Mouse (Mus musculus) gastrocnemius, adult 18-20 months (tissue): ENCODE data around the gene BC037034. TPM values are rescaled to one million over a fixed set of nuclear protein-coding genes. Genes with fewer than 3 reads are reported as not detected.

Source experiments
- DNase-seq: peaks from one replicate; pipeline ENCODE4 v3.0.0; 2021; ENCODE audit warnings: low spot score
- long read RNA-seq, 2 experiments: library from polyadenylated mRNA; stranded (forward); transcript quantifications; one replicate each; pipeline ENCODE4 v2.0.0; 2021
- total RNA-seq, 2 experiments: library from RNA; stranded (reverse); gene quantifications; 2 replicates each; pipeline ENCODE4 v1.2.3; 2021

BC037034 gene
- 1 to 10 TPM; 2.7 to 3.2 TPM for total RNA-seq
- long read RNA-seq, experiment 1, partial matches to known transcripts = 1 of 3 reads
- long read RNA-seq, experiment 1, other reads (novel, unspliced or antisense) = 1 of 3 reads
- long read RNA-seq, experiment 2, partial matches to known transcripts = 1 of 4 reads
- long read RNA-seq, experiment 2, other reads (novel, unspliced or antisense) = 1 of 4 reads

GRCm38 (mm10) chr5:138263260-138264206 lies at the start of gene BC037034:
Gene BC037034, minus strand, starts transcription at chr5:138264033.
- DNase-seq = peak; percentile 90

DNA sequence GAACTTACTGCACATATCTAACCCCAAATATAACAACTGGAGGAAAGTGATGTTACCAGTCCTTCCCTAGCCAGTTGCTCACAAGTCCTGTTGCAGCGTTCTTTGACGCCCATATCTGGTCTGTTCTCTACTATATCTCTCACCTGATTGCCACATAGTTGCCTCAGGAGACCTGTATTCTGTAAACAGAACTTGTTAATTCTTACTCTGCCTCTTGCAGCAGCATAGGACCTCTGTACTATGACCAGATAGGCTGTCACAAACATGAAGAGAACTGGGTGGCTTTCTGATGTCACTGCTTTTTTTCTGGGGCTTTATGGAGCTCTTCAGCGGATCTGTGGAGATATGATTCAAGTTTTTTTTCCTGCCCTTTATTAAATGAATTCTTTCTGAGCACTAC lies 49.0 kb upstream of the BC037034 start:
- DNase-seq = no peak

- no peak for DNase-seq
These were observed 35.8 kb upstream of the BC037034 start for GRCm38 (mm10) chr5:138299613-138300012.

DNA sequence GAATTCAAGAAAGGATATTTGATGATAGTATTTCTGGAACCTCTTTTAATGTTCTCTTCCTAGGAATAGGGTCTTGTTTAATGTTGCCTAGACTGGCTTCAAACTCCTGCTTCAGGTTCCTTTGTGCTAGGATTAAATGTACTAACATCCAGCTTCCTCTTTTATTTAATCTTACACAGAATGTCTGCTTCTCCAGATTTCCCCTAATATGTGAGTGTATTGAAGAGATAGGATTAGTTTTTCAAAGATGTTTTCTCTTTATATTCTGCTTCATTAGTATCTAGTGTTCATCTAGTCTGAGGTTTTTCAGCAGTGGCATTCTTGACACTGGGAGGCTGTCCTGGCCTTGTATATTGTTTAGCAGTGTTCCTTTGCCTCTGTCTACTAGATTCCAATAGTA lies 30.3 kb upstream of the BC037034 start:
- no peak for DNase-seq

DNA sequence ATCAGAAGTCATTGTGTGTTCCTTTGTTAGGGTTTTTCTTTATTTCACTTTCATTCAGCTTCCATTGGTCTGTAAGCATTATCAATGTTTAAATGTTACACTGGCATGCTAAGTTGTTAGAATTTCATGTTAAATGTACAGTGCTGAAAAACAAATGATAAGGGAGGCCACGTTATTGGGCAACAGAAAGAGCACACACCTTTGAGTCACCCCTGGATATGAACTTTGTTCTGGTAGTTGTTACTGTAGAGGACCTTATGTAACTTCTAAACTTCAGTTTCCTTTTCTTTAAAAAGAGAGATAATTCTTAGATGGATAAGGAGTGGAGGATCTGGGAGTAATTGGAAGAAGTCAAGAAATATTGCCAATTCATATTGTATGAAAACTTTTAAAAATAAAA lies 27.8 kb upstream of the BC037034 start:
- DNase-seq = no peak

DNA sequence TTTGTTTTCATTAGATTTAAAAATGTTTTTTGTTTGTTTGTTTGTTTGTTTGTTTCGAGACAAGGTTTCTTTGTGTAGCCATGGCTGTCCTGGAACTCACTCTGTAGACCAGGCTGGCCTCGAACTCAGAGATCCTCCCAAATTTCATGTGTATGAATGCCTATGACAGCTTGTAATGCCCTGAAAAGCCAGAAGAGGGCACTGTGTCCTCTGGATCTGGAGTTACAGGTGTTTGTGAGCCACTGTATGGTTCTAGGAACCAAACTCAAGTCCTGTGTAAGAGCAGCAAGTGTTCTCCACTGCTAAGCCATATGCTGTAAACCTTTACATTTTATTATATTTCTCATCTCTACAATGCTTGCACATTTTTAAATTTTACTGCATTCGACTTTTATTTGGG lies 24.0 kb upstream of the BC037034 start:
- DNase-seq = no peak

GRCm38 (mm10) chr5:138283540-138283939 lies 19.7 kb upstream of the BC037034 start:
- DNase-seq = no peak

DNA sequence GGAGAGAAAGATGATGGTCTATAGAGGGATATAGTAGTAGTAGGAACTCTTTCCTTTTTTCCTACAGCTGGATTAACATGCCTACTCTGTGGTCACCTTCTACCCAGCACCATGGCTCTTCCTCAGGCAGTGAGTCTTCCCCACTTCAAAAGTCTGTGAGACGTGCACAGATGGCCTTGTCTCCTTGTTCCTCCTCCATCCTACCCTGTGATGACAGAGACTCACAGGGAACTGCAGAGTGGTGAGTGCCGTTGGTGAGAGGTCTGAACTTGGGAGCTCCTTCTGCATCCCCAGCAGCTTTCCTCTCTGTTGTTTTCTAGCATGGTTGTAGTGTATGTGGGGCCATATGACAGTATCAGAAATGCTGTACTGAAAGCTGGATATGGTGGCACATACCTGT lies 18.0 kb upstream of the BC037034 start:
- DNase-seq = no peak

- DNase-seq = no peak
These were observed 17.0 kb upstream of the BC037034 start for GRCm38 (mm10) chr5:138280829-138281228.

DNA sequence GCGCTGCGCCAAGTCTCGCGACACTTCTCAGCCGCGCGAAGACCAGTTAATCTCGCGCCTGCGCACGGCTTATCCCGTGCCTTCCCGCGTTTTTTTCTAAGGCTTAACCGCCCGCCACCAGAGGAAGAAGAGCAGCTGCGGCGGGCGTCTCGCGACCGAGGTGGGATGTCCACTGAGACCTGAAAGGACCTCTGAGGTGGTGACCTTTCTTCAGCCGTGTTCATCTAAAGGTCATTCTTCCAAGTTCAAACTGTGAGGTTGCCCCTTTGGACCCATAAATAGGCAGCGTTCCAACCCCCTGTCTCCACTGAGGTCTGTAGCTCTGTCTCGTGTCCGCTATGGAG lies 16.6 kb upstream of the BC037034 start:
- no peak for DNase-seq

- peak; percentile 63 for DNase-seq
These were observed 16.0 kb upstream of the BC037034 start, which contains the start of the genes Gm43720, Gpc2 and Stag3 for GRCm38 (mm10) chr5:138279585-138280424. Gene Gm43720, minus strand, starts transcription at chr5:138279958. Gene Gpc2, minus strand, starts transcription at chr5:138280005. Gene Stag3, plus strand, starts transcription at chr5:138280240.

DNA sequence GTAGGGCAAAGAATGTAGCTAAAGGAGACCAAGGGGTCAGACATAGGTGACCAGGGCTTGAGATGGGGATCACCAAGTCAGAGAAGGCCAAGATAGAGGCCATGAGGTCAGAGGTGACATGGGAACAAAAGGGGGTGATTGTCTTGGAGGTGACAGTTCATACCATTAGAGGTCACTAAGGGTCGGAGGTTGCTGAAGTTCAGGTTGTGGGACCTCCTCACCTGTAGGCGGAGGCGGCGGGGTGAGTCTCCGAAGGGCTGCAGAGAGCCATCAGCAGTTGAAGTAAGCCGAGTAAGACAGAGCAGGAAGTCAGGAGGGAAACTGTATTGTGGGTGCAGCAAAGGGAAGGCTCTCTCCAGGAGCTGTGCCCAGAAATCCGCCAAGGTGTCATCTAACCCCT lies 14.2 kb upstream of the BC037034 start:
- no peak for DNase-seq

- DNase-seq = no peak
These were observed 11.6 kb upstream of the BC037034 start for GRCm38 (mm10) chr5:138275216-138276050.

DNA sequence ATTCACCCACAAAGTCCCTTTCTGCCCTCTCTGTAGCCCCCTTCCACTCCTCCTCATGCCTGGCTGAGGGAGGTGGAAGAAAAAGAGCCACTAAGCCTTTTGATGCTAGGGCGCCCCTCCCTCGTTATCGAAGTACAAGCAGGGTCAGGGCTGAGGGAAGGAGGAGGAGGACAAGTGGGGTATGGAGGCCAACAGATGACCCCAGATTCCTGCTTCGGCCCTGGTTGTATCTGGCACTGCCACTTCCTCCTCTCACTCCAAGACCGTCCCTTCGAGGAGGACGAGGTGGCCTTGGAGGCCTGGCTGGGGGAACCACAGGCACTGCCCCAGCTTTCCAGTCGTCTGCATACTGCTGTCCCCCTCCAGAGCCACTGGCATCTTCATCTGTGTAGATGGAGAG lies 10.4 kb upstream of the BC037034 start:
- DNase-seq = no peak

GRCm38 (mm10) chr5:138272409-138272923 lies 8.6 kb upstream of the BC037034 start, which contains the start of gene Gal3st4:
Gene Gal3st4, minus strand, starts transcription at chr5:138272840.
- DNase-seq = peak; percentile 46

- no peak for DNase-seq
These were observed 7.4 kb upstream of the BC037034 start for GRCm38 (mm10) chr5:138271232-138271631.

DNA sequence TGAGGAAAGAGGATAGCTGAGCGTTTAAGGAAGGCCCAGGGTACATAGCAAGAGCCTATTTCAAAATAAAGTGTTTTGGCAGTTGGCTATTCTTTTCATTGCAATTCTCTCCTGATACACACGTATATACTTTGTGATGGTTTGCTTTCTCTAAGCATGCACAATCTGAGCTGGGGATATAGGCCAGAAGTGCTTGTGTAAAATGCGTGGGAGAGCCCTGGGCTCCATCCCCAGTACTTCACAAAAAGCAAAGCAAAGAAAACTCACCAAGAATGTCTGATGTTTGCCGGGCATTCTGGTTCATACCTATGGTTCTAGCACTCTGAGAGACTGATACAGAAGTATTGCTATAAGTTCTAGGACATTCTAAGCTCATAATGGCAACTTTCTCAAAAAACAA lies 5.1 kb upstream of the BC037034 start:
- no peak for DNase-seq

- no peak for DNase-seq
These were observed 3.3 kb upstream of the BC037034 start for GRCm38 (mm10) chr5:138267114-138267513.

DNA sequence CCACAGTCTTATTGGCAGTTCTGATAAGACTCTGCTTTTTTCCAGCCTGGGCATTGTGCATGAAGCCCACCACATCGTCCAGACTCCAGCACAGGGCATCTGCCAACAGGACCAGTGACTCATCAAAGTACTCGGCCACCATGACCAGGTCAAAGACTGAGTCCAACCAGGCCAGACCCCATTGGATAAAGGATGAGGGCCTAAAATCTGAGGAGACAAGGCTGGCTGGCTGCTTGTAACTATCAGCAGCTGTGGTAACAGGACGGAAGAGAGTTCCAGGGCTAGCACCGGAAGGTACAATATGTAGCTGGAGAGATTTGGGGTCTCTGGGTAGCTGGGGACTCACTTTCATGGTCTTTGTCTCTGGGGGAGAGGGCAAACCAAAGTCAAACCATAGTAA lies 1.9 kb upstream of the BC037034 start:
- no peak for DNase-seq

- DNase-seq = no peak
These were observed 360 bp upstream of the BC037034 start for GRCm38 (mm10) chr5:138264207-138264578.
